Mouse (Mus musculus): ENCODE results near the gene E2f7. TPM values are rescaled to one million over a fixed set of nuclear protein-coding genes. Genes with fewer than 3 reads are reported as not detected.

E2f7 gene
- polyA plus RNA-seq, 2 experiments, result 1.9 to 7.1 TPM

DNA sequence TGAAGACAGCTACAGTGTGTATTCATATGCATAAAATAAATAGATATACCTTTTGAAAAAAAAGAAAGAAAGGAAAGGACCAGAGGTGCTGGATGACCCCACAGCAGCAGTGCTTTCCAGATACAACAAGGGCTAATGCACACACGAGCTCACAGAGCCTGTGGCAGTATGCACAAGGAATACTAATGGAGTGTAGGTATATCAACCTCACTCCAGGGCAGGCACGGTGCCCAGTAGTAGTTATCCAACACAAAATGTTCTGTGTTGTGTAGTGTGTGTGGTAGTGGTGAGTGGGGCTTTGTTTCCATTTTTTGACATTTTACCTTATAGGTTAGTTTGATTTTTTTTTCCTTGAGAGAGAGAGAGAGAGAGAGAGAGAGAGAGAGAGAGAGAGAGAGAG is 65.3 kb downstream of the E2f7 start:
- no peak for DNase-seq (ENCODE audit: low read depth in 3 of 3, low spot score in 3 of 3)
- Histone ChIP-seq H3K27me3 (ENCODE audit: control insufficient read depth, insufficient read depth, low read length) (no peaks in the 10 kb centered on the region), H3K27ac (no peak overlapping the region), H3K4me1 (replicated peaks; ENCODE audit: control insufficient read depth in 2 of 2, insufficient read depth in 2 of 2, low read length in 1 of 2) (no peaks in the 10 kb centered on the region), H3K4me3 (ENCODE audit: insufficient read depth in 1 of 2, low read depth in 2 of 2, low read length in 2 of 2) (no peak overlapping the region), H3K4me2 (ENCODE audit: low read depth) (no peak overlapping the region), H3K9ac (replicated peaks) (no peak overlapping the region), H3K36me3 (replicated peaks; ENCODE audit: control insufficient read depth, insufficient read depth, low read depth) (no peaks in the 10 kb centered on the region), H3K9me3 (ENCODE audit: control insufficient read depth, low read length) (no peaks in the 10 kb centered on the region)
- TF ChIP-seq CTCF (IDR thresholded peaks at IDR 0.05; ENCODE audit: low read depth) (no peak), EP300 (IDR thresholded peaks at IDR 0.05; ENCODE audit: low read depth) (no peak)
- WGBS (ENCODE audit: insufficient replicate concordance), result 67% methylated on average over 2 of the region's 2 CpGs
- no peak for ATAC-seq (ENCODE audit: insufficient read depth)

- no peak for TF ChIP-seq EP300 (IDR thresholded peaks at IDR 0.05; ENCODE audit: low read depth)
- TF ChIP-seq CTCF (IDR thresholded peaks at IDR 0.05; ENCODE audit: low read depth), result no peak
- H3K4me2 ChIP-seq (ENCODE audit: low read depth), result no peak overlapping the region
- no peak for ATAC-seq (ENCODE audit: insufficient read depth)
Observed at GRCm38 (mm10) chr10:110811209-110811861, 66.1 kb downstream of the E2f7 start.

GRCm38 (mm10) chr10:110811862-110812225 is 66.6 kb downstream of the E2f7 start:
- Histone ChIP-seq H3K4me2 (ENCODE audit: low read depth) (no peak overlapping the region), H3K4me1 (replicated peaks; ENCODE audit: control insufficient read depth in 2 of 2, insufficient read depth in 2 of 2, low read length in 1 of 2) (no peaks in the 10 kb centered on the region), H3K27me3 (ENCODE audit: control insufficient read depth, insufficient read depth, low read length) (no peaks in the 10 kb centered on the region), H3K36me3 (replicated peaks; ENCODE audit: control insufficient read depth, insufficient read depth, low read depth) (no peaks in the 10 kb centered on the region), H3K4me3 (ENCODE audit: insufficient read depth in 1 of 2, low read depth in 2 of 2, low read length in 2 of 2) (no peak overlapping the region), H3K9me3 (ENCODE audit: control insufficient read depth, low read length) (no peaks in the 10 kb centered on the region), H3K9ac (replicated peaks) (no peak overlapping the region), H3K27ac (no peak overlapping the region)
- TF ChIP-seq CTCF (IDR thresholded peaks at IDR 0.05; ENCODE audit: low read depth), result no peak
- no peak for TF ChIP-seq EP300 (IDR thresholded peaks at IDR 0.05; ENCODE audit: low read depth)
- DNase-seq (ENCODE audit: low read depth in 3 of 3, low spot score in 3 of 3) (no peak), ATAC-seq (ENCODE audit: insufficient read depth) (no peak)
- WGBS (ENCODE audit: insufficient replicate concordance), result 33% methylated on average over 2 of the region's 2 CpGs

More at GRCm38 (mm10) chr10:110811209-110811861, 66.1 kb downstream of the E2f7 start:
- DNase-seq (ENCODE audit: low read depth in 3 of 3, low spot score in 3 of 3), result no peak
- no peaks in the 10 kb centered on the region for H3K27me3 ChIP-seq (ENCODE audit: control insufficient read depth, insufficient read depth, low read length)
- no peak overlapping the region for H3K9ac ChIP-seq (replicated peaks)
- no peaks in the 10 kb centered on the region for H3K36me3 ChIP-seq (replicated peaks; ENCODE audit: control insufficient read depth, insufficient read depth, low read depth)
- H3K4me3 ChIP-seq (ENCODE audit: insufficient read depth in 1 of 2, low read depth in 2 of 2, low read length in 2 of 2), result no peak overlapping the region
- H3K27ac ChIP-seq, result no peak overlapping the region
- WGBS (ENCODE audit: insufficient replicate concordance), result 67% methylated on average over 10 of the region's 10 CpGs
- H3K4me1 ChIP-seq (replicated peaks; ENCODE audit: control insufficient read depth in 2 of 2, insufficient read depth in 2 of 2, low read length in 1 of 2), result no peaks in the 10 kb centered on the region
- no peaks in the 10 kb centered on the region for H3K9me3 ChIP-seq (ENCODE audit: control insufficient read depth, low read length)

- Histone ChIP-seq H3K9me3 (ENCODE audit: control insufficient read depth, low read length) (no peaks in the 10 kb centered on the region), H3K4me1 (replicated peaks; ENCODE audit: control insufficient read depth in 2 of 2, insufficient read depth in 2 of 2, low read length in 1 of 2) (no peaks in the 10 kb centered on the region), H3K36me3 (replicated peaks; ENCODE audit: control insufficient read depth, insufficient read depth, low read depth) (no peaks in the 10 kb centered on the region), H3K27ac (no peak overlapping the region), H3K4me2 (ENCODE audit: low read depth) (no peak overlapping the region), H3K9ac (replicated peaks) (no peak overlapping the region), H3K27me3 (ENCODE audit: control insufficient read depth, insufficient read depth, low read length) (no peaks in the 10 kb centered on the region), H3K4me3 (ENCODE audit: insufficient read depth in 1 of 2, low read depth in 2 of 2, low read length in 2 of 2) (no peak overlapping the region)
- TF ChIP-seq CTCF (IDR thresholded peaks at IDR 0.05; ENCODE audit: low read depth) (no peak), EP300 (IDR thresholded peaks at IDR 0.05; ENCODE audit: low read depth) (no peak)
- DNase-seq (ENCODE audit: low read depth in 3 of 3, low spot score in 3 of 3), result no peak
- WGBS (ENCODE audit: insufficient replicate concordance), result 62% methylated on average over 11 of the region's 11 CpGs
- ATAC-seq (ENCODE audit: insufficient read depth), result no peak
Observed at GRCm38 (mm10) chr10:110821139-110821538, 75.9 kb downstream of the E2f7 start.

DNA sequence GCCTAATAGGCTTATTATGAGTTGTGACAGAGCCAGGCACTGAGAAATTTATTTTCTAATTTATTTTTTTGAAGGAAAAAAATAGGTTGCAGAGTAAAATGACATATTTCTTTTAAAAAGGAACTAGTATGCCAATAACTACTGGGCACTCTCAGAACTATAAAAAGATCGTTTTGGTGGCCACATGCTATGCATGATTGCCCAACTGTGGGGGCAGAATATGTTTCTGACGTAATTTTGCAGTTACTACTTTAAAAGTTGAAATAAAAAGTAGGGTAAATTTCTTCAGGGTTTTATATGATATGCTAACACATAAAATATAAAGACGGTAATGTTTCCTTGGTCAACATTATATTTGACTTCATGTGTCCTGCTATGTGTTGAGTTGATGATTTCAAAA is 76.5 kb downstream of the E2f7 start:
- Histone ChIP-seq H3K4me2 (ENCODE audit: low read depth) (no peak overlapping the region), H3K9me3 (ENCODE audit: control insufficient read depth, low read length) (no peaks in the 10 kb centered on the region), H3K4me1 (replicated peaks; ENCODE audit: control insufficient read depth in 2 of 2, insufficient read depth in 2 of 2, low read length in 1 of 2) (no peaks in the 10 kb centered on the region), H3K36me3 (replicated peaks; ENCODE audit: control insufficient read depth, insufficient read depth, low read depth) (no peaks in the 10 kb centered on the region), H3K9ac (replicated peaks) (no peak overlapping the region), H3K27me3 (ENCODE audit: control insufficient read depth, insufficient read depth, low read length) (no peaks in the 10 kb centered on the region), H3K27ac (no peak overlapping the region), H3K4me3 (ENCODE audit: insufficient read depth in 1 of 2, low read depth in 2 of 2, low read length in 2 of 2) (no peak overlapping the region)
- TF ChIP-seq CTCF (IDR thresholded peaks at IDR 0.05; ENCODE audit: low read depth), result no peak
- no peak for TF ChIP-seq EP300 (IDR thresholded peaks at IDR 0.05; ENCODE audit: low read depth)
- WGBS (ENCODE audit: insufficient replicate concordance), result 58% methylated on average over 3 of the region's 3 CpGs
- no peak for ATAC-seq (ENCODE audit: insufficient read depth)
- DNase-seq (ENCODE audit: low read depth in 3 of 3, low spot score in 3 of 3), result no peak

All from liver, embryonic 14.5 days (tissue).